Mouse (Mus musculus): Measurements from ENCODE around the gene Eif4g2. TPM values are rescaled to one million over a fixed set of nuclear protein-coding genes. Genes with fewer than 3 reads are reported as not detected.

The Eif4g2 gene
- total and polyA plus RNA-seq, 2 experiments from 2014 or later: 580 to 916 TPM

- peaks cover 8% of the 10 kb centered on the region; the same call in 1 of the 2 replicates for H3K4me1 ChIP-seq (ENCODE audit: insufficient read depth)
These were observed 38.7 kb upstream of the Eif4g2 start for GRCm38 (mm10) chr7:111121522-111121921.

GRCm38 (mm10) chr7:111109561-111109960, 26.7 kb upstream of the Eif4g2 start:
- ATAC-seq (no peak), DNase-seq (no peak)
- TF ChIP-seq CTCF (IDR thresholded peaks at IDR 0.05; ENCODE audit: low read depth): no peak
- no peak overlapping the region for H3K4me3 ChIP-seq (ENCODE audit: low read depth, low read length)
- 0 out of 2 replicates have a peak, but pooled peaks cover 6% of the 10 kb centered on the region for H3K36me3 ChIP-seq (ENCODE audit: insufficient read depth)
- H3K9me3 ChIP-seq (ENCODE audit: low read length): no peaks in the 10 kb centered on the region
- no peak overlapping the region for H3K9ac ChIP-seq
- H3K4me1 ChIP-seq (ENCODE audit: insufficient read depth): no peaks in the 10 kb centered on the region
- WGBS: 78% methylated on average over 2 of the region's 2 CpGs
- H3K4me2 ChIP-seq (ENCODE audit: low read depth): no peak overlapping the region
- H3K27me3 ChIP-seq (ENCODE audit: insufficient read depth, low read length): no peaks in the 10 kb centered on the region
- H3K27ac ChIP-seq (ENCODE audit: low read depth, low read length): no peak overlapping the region

More at GRCm38 (mm10) chr7:111121522-111121921, 38.7 kb upstream of the Eif4g2 start:
- H3K9me3 ChIP-seq (ENCODE audit: low read length): no peaks in the 10 kb centered on the region
- no peak for TF ChIP-seq CTCF (IDR thresholded peaks at IDR 0.05; ENCODE audit: low read depth)
- H3K9ac ChIP-seq: peak overlapping the region; percentile 92
- no peak for DNase-seq
- H3K4me3 ChIP-seq (ENCODE audit: low read depth, low read length): peak overlapping the region; percentile 50
- no peaks in the 10 kb centered on the region for H3K27me3 ChIP-seq (ENCODE audit: insufficient read depth, low read length)
- no peaks in the 10 kb centered on the region for H3K36me3 ChIP-seq (ENCODE audit: insufficient read depth)
- no peak for ATAC-seq
- WGBS: 15% methylated on average over 9 of the region's 9 CpGs
- peak overlapping the region; percentile 99 for H3K27ac ChIP-seq (ENCODE audit: low read depth, low read length)
- peak overlapping the region; percentile 72 for H3K4me2 ChIP-seq (ENCODE audit: low read depth)

- H3K27ac ChIP-seq (ENCODE audit: low read depth, low read length): no peak overlapping the region
- H3K9ac ChIP-seq: no peak overlapping the region
- H3K4me1 ChIP-seq (ENCODE audit: insufficient read depth): no peaks in the 10 kb centered on the region
- 98% methylated on average over 2 of the region's 2 CpGs for WGBS
- H3K4me2 ChIP-seq (ENCODE audit: low read depth): no peak overlapping the region
- ATAC-seq: no peak
- no peak overlapping the region for H3K4me3 ChIP-seq (ENCODE audit: low read depth, low read length)
- no peaks in the 10 kb centered on the region for H3K9me3 ChIP-seq (ENCODE audit: low read length)
- DNase-seq: no peak
- 0 out of 2 replicates have a peak, but pooled peaks cover 4% of the 10 kb centered on the region for H3K36me3 ChIP-seq (ENCODE audit: insufficient read depth)
- H3K27me3 ChIP-seq (ENCODE audit: insufficient read depth, low read length): no peaks in the 10 kb centered on the region
- TF ChIP-seq CTCF (IDR thresholded peaks at IDR 0.05; ENCODE audit: low read depth): no peak
These were observed 26.3 kb upstream of the Eif4g2 start for GRCm38 (mm10) chr7:111109161-111109560.

- Histone ChIP-seq H3K4me1 (ENCODE audit: insufficient read depth) (no peaks in the 10 kb centered on the region), H3K4me3 (ENCODE audit: low read depth, low read length) (no peak overlapping the region), H3K36me3 (ENCODE audit: insufficient read depth) (no peaks in the 10 kb centered on the region), H3K27ac (ENCODE audit: low read depth, low read length) (no peak overlapping the region), H3K4me2 (ENCODE audit: low read depth) (no peak overlapping the region), H3K9ac (no peak overlapping the region), H3K27me3 (ENCODE audit: insufficient read depth, low read length) (no peaks in the 10 kb centered on the region), H3K9me3 (ENCODE audit: low read length) (no peaks in the 10 kb centered on the region)
- ATAC-seq (no peak), DNase-seq (no peak)
- 97% methylated on average over 1 of the region's 1 CpGs for WGBS
- no peak for TF ChIP-seq CTCF (IDR thresholded peaks at IDR 0.05; ENCODE audit: low read depth)
These were observed 15.4 kb upstream of the Eif4g2 start for GRCm38 (mm10) chr7:111098196-111098595.

GRCm38 (mm10) chr7:111095169-111095568, 12.3 kb upstream of the Eif4g2 start:
- Histone ChIP-seq H3K9ac (no peak overlapping the region), H3K27me3 (ENCODE audit: insufficient read depth, low read length) (no peaks in the 10 kb centered on the region), H3K36me3 (ENCODE audit: insufficient read depth) (no peaks in the 10 kb centered on the region), H3K9me3 (ENCODE audit: low read length) (no peaks in the 10 kb centered on the region), H3K4me2 (ENCODE audit: low read depth) (no peak overlapping the region), H3K27ac (ENCODE audit: low read depth, low read length) (no peak overlapping the region), H3K4me3 (ENCODE audit: low read depth, low read length) (no peak overlapping the region), H3K4me1 (ENCODE audit: insufficient read depth) (no peaks in the 10 kb centered on the region)
- ATAC-seq (no peak), DNase-seq (no peak)
- WGBS: 89% methylated on average over 2 of the region's 2 CpGs
- TF ChIP-seq CTCF (IDR thresholded peaks at IDR 0.05; ENCODE audit: low read depth): no peak

GRCm38 (mm10) chr7:111085153-111085552, 2.3 kb upstream of the Eif4g2 start:
- DNase-seq: no peak
- Histone ChIP-seq H3K4me2 (ENCODE audit: low read depth) (no peak overlapping the region), H3K9me3 (ENCODE audit: low read length) (no peaks in the 10 kb centered on the region), H3K27me3 (ENCODE audit: insufficient read depth, low read length) (no peaks in the 10 kb centered on the region), H3K36me3 (ENCODE audit: insufficient read depth) (peaks cover 10% of the 10 kb centered on the region), H3K4me1 (ENCODE audit: insufficient read depth) (peaks cover 9% of the 10 kb centered on the region), H3K4me3 (ENCODE audit: low read depth, low read length) (no peak overlapping the region), H3K9ac (no peak overlapping the region), H3K27ac (ENCODE audit: low read depth, low read length) (no peak overlapping the region)
- TF ChIP-seq CTCF (IDR thresholded peaks at IDR 0.05; ENCODE audit: low read depth): no peak
- ATAC-seq: no peak

GRCm38 (mm10) chr7:111084443-111084842, 1.6 kb upstream of the Eif4g2 start:
- peak; percentile 21; the same call in 1 of the 2 replicates for TF ChIP-seq CTCF (IDR thresholded peaks at IDR 0.05; ENCODE audit: low read depth)

More at GRCm38 (mm10) chr7:111084443-111084842, 1.6 kb upstream of the Eif4g2 start:
- Histone ChIP-seq H3K4me2 (ENCODE audit: low read depth) (no peak overlapping the region), H3K9me3 (ENCODE audit: low read length) (no peaks in the 10 kb centered on the region), H3K4me1 (ENCODE audit: insufficient read depth) (peaks cover 12% of the 10 kb centered on the region), H3K36me3 (ENCODE audit: insufficient read depth) (peaks cover 17% of the 10 kb centered on the region), H3K27ac (ENCODE audit: low read depth, low read length) (no peak overlapping the region), H3K4me3 (ENCODE audit: low read depth, low read length) (no peak overlapping the region), H3K9ac (no peak overlapping the region), H3K27me3 (ENCODE audit: insufficient read depth, low read length) (no peaks in the 10 kb centered on the region)
- no peak for ATAC-seq
- 33% methylated on average over 2 of the region's 2 CpGs for WGBS
- DNase-seq: no peak
